Mouse (Mus musculus): ENCODE measurements at regions not wholly inside any gene's neighbourhood (a gene's known extent, or its start where the extent isn't known, plus 50 kb on each side); places are given as distances from the start of the nearest gene placed in this dataset.
"Not testable (repeated sequence)": the region's sequence is repeated elsewhere in the genome, so short reads cannot be mapped to it uniquely, and the experiment has no call there.

DNA sequence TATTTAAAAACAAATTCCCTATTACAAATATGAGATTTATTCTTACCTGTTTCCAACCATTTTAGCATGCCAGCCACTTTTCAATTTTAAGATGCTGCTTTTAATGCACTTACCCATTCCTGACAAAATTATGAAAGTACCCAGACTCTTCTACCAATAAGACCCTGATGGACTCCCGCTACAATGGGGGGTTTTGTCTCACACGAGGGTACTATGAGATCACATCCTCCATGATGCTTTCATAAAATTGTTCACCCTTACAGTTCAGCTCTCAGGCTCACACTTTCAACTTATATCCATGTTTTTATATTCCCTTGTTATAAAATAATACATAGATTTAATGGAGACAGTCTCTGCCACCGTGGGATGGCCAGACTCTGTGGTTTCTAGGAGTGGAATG, 68.1 kb upstream of the Adamts18 start:
- DNase-seq = no peak

DNA sequence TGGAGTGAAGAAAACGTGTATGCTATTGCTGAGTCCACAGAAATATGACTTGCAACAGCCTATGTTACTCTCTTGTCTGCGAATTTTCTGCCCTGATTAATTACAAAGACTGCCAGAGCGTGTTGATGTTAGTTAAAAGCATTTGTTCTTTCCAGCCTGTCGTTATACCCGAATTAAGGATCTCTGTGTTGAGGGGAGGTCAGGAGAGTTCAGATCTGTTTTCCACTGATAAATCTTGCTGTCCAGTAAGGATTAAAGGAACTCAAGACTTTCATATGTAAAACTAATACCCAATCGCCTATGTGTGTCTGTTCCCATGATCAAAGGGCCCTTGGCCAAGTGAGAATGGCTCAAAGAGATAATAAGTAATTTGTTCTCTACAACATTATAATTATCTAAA, 68.7 kb upstream of the Adamts18 start:
- DNase-seq = no peak

DNA sequence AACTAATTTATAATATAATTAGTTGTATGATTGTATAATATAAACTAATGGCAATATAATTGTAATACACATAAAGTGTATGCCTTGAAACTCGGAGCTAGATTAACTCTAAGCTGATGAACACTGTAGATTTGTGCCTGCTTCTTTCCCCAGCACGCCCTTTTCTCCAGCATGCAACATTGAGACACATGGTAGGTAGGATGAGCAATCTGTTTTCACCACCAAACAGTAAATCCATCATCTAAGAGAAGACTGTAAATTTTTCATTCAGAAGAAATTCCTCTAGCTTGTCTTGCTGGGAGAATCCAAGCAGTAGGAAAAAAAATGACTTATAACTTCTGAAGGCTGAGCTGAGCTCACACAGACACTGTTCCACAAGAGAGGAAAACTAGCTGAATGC, 71.8 kb upstream of the Adamts18 start:
- no peak for DNase-seq

DNA sequence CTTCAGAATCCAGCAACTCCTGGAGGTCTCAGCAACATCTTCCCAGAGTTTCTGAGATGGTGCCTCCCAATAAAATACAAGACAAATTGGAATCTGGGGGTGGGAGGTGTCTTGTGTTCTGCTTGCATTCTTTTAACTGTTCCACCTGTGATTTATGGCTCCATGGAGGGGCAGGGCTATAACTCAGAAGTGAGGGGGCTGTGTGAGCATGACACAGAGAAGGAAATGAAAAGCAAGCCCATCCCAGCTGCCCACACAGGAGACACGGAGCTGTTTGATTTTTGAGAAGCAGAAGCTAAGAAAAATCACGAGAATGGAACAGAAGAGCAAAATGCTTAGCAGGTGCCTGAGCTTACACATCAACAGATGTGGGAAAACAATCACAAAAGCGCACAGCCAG, 74.8 kb upstream of the Adamts18 start:
- DNase-seq = no peak

DNA sequence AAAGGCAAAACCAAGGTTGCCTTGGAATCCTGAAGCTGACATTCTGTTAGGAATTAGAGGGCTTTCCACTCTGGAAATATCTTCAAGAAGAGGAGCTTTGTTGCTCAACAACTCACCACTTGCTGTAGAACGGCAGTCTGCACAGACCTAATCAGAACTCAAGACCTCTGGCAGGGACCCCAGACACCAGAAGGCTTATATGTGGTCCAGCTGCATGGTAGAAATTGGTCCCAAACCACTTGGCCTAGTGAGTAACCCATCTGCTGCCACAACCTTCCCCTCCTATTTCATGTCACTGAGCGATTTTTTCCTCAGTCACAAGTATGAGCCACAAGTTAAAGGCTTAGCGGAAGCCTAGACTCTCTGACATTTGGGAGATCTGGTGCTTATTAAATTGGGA, 105.2 kb upstream of the Adamts18 start:
- peak; percentile 60 for DNase-seq

DNA sequence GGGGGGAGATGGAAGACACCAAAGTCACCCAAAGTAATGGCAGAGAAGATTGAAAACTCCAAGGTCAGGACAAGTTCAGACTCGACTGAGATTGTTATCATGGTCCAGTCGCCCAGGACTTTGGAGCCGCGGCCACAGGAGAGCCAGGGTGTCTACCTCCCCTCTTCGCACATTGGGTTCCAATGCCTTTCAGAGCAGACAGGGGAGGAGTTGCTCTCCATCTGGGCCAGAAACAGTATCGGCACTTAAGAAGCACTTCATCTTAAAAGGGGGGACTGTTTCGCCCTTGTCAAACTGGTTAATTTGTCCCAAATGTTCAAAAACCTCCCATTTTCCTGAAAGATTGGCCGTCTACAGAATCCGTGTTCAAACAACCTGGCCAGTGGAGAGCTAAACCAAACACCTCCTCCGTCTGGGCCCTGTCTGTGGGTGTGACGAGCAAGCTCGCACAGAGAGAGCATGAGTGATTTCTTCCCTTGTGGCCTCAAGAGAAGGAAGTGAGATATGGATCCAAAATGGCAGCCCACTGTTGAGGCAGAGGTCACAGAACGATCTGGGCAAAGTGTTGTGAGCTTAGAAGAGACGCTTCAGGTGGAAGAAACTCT, 108.0 kb upstream of the Adamts18 start:
- DNase-seq = no peak

DNA sequence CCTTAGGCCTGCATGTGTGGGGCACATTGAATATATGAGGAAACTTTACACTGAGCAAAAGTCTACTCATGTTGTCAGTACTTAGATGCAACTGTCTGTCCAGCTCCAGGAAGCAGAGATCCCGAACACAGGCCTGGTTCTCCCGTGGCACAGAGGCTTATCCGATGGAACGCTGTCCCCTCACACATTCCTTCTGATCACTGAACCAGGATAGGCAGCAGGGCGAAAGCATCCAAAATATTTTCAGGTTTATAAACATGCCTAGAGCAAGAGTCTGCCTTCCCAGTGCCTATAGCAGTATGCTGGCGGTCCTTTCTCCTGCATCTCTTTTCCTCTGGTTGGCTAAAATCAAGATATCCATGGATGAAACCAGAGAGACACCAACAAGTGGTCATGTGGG, 109.3 kb upstream of the Adamts18 start:
- no peak for DNase-seq

DNA sequence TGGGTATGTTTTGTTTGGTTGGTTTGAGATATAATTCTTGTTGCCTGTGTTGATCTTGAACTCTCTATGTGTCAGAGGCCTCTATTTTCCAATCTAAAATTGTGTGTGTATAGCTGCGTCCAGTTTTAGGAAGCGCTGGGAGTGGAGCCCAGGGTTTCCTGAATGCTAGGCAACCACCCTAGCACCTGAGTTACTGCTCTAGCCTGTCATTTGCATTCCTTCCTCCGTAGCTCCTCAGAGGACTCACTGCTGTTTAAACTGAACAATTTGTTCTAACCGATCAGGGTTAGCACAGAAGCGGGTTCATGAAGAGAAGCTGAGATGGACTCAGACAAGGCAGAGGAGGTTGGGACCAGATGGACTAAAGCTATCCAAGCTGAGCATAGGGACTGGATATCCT, 127.3 kb upstream of the Adamts18 start:
- no peak for DNase-seq

DNA sequence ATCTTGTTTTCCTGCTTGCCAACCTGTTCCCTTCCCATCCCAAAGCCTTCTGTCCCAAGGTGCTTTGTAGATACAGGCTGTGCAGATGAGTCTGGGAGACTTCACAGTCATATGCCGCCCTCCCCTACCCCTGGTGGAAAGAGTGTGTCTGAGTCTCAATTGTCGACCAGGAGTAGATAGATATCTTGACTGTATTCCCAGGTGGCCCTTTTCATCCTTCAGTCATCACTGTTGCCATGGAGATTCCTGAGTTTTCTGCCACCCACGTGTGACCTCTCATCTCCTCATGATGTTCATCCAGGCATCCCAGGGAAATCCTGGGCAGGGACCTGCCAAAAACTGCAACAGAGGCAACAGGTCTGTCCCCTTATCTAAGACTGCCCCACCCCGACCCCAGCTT, 128.1 kb upstream of the Adamts18 start:
- no peak for DNase-seq

DNA sequence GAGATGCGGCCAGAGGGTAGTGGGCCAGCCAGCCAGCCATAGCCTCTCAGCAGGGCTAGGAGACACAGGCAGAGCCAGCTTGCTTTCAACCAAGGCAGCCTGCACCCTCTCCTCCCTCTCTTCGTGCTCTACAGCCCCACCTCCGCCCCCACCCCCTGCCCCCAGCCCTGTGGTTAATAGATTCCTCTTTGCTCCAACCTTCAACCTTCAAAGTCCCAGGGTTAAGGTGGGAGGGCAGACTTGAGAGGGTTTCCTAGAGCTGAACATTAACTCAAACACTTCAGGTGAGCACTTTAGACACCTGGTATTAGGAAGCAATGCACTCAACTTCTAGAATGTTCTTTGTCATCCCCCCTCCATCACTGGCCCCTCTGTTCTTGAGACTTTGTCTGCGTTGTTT, 128.5 kb upstream of the Adamts18 start:
- no peak for DNase-seq

DNA sequence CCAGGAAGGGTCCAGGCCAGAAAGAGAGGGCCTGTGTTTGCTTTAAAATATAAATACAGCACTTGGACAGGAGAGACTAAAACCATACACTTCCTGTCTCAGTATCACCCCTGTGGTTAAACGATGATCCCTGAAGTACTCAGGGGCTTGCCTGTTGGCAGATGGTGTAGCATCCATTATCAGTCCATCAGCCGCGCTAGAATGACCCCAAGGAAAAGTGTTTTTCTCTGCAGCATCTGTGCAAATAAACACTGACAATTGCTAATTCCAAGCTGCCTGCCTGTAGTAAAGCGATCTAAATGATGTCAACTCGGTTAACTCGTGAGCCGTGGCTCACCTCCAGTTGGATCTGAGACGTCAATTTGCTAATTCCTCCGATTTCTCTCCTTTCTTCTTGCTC, 130.4 kb upstream of the Adamts18 start:
- DNase-seq = no peak

DNA sequence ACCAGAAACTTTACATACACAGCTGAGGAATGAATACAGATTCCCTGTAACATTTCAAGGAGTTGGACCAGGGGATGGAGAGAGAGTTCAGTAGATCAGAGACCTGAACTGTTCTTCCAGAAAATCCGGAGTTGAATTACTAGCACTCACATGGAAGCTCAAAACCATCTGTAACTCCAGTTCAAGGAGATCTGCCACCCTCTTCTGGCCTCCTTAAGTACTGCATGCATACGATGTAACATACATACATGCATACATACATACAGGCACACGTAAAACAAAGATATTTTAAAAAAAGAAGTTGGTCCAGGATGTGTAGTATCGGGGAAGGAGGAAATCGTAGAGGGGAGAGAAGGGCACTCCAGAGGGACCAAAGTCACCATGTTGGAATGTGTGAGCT, 131.3 kb upstream of the Adamts18 start:
- no peak for DNase-seq

DNA sequence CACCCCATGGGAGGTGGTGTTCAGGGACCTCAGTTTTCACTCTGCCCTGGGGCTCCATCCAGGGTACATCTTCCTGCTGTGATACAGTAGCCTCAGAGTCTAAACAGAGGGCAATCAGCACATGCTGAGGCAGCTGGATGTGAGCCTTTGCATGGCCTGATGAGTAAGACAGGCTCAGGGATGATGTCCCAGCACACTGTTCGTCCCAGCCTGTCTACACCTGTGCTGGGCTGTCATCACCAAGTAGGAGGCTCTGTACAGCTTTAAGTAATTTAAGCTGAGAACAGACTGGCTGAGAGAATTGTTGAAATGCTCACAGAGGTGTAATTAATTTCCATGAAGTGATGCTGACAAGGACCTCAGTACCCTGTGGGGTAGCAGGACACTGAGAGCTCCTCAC, 132.8 kb upstream of the Adamts18 start:
- DNase-seq = no peak

DNA sequence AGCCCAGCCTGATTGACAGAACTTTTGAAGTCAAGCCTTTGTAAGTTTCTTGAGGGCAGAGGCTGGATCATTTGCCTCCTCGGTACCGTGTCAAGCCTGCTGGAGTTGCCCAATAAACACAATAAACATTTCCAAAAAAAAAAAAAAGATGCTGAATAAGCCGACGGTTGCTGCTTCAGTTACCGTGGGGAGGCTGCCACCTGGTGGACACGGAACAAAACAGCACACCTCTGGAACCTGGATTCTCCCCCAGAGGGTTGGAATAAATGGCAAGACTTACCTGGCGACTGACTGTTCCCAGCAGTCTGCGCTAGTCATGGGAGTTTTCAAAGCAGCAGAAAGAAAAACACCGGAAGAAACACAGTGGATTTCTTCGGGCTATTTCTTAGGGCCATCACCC, 136.3 kb upstream of the Adamts18 start:
- peak; percentile 82 for DNase-seq

DNA sequence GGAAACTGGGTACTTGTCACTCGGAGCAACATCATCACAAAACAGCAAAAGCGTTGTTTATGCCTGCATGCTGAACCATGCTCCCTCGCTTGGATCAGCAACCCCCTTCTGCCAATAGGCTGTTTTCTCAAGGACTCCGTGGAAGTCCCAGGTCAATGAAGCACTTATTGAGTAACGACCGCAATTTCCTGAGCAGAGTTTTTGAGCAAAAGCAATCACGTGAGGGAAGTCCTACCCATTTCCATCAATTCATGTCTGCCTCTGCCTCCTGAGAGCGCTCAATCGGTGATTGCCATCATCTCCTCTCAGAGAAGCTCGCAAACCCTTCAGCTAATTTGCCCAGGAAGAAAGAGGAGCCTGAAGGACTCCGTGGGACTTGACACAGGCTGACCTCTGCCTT, 136.9 kb upstream of the Adamts18 start:
- no peak for DNase-seq

DNA sequence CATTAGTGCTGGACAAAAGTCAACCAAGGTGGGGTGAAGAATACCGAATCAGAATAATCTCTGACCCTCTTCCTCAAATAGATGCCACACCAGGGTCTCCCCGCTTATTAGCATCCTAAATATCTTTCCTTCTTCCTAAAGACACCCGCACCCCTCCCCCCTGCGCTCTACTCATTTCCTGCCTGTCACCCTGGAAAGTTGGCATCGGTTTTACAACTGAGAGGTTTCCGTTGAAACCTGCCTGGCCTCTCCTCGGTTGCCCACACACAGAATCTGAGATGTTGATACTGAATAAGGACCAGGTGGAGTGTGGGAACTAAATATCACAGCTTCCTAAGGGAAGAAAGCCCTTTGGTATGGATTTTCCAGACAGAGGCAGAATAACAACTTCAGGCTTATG, 137.4 kb upstream of the Adamts18 start:
- DNase-seq = peak; percentile 38

DNA sequence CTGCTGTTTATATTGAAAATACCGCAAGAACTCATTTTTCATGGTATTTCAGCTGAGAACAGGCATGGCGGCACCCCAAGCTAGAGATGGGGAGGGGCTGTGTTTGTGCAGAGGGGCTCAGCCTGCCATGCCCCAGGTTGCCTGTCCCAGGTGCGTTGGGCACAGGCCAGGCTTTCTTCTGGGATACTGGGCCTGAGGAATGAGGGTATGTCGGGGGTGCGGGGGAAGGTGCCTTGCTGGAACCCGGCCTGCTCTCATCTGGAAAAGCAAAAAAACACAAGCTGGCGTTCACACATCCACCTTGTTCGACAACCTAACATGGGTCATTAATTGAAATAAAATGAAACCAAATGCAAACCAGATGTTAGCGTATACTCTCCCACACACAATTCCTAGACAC, 142.2 kb upstream of the Adamts18 start:
- no peak for DNase-seq

DNA sequence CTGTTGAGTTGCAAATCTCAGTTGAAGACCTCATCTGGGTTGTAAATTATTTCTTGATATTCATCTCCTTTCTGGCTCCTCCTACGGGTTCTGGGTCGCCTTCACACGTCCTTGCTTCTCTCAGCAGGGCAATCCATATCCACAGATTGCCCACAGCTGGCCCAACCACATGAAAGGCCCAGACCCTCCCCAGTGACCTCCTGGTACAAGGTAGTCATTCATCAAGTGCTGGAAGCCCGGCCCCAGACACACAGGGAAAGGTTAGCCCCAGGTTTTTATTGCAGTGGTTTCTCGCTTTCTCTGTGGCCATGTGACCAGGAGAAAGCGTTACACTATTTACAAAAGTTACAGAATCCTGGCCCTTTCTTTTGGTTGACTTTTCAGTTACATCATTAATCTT, 134.5 kb upstream of the Nudt7 start:
- no peak for DNase-seq

DNA sequence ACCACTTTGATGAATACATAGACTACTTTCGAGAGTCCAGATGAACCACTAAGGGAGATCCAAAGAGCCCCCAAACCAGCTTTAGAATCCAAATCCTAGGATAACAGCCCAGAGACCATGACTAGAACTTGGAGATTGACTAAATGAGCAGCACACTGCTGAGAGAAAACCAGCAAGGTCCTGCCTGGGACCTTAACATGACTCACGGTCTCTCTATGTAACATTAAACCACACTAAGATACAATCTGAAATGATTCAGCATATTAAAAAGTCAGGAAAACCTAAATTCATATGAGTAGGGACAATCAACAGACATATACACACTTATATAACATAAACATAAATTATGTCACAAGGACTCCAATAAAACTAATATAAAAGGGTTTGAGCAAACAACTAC, 131.7 kb upstream of the Nudt7 start:
- no peak for DNase-seq

DNA sequence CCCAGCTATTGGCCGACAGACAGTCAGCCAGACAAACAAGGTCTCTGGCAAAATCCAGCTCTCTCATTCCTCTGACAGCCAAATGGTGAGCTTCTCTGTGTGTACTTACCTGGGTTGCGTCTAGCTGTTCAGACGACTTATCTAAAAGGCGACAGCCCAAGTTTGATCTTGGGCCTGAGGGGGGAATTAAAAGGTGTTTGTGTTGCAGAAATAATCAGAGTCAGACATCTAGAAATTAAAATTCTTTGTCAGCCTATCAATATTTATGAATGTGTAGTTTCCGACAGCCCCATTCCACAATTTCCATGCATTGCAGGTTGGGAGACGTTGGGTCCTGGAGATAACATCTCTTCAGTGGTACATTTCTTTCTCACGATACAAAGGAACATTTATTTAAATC, 128.9 kb upstream of the Nudt7 start:
- no peak for DNase-seq

DNA sequence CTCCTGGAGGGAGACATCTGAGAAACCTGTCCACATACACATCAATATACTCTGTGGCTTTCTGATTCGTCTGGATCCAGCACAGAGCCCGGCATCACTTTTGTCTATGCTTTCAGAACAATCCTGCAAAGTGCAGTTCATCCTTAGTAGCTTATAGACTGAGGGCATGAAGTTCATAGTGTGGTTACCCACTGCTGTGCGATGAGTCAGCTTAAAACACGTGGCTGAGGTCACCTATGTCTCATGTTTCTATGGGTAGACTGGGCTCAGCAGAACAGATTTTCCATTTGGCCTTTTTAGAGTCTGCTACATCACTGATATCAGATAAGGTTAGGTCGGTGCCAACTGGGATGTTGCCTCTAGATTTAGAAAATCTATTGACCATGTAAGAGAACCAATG, 126.8 kb upstream of the Nudt7 start:
- no peak for DNase-seq

DNA sequence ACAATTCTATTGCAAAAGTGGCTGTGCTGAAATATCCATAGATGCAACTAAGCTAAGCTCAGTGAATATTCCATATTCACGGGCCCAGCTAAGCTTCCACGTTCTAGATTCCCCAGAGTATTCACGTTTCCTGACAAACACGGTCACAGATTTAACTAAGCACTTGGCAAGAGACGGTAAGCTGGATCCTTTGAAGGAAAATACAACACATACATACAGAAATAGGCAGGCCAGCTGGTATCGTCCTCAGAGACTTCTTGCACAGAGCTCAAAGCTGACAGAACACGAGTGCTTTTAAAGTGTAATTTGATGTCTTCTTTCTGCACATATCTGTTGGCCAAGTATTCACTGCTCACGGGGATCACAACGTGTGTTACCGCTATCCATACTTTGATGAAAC, 126.3 kb upstream of the Nudt7 start:
- no peak for DNase-seq

DNA sequence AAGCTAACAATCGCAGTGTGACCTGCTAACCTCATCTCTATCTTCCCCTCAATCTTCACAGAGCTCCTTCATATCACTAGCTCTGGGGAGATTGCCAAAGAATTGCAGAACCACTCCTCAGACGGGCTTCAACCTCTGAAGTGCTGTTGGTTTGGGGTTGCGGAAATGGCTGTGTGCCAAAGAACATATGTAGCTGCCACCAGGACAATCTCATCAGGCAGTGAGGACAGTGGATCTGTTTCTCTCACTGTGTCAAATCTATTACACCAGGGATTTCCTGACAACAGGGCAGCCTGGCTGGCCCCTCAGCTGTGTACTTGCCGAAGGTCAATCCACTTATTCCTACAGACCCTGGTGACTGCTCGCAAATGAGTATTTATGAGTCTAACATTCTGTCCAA, 115.0 kb upstream of the Nudt7 start:
- DNase-seq = peak; percentile 70

DNA sequence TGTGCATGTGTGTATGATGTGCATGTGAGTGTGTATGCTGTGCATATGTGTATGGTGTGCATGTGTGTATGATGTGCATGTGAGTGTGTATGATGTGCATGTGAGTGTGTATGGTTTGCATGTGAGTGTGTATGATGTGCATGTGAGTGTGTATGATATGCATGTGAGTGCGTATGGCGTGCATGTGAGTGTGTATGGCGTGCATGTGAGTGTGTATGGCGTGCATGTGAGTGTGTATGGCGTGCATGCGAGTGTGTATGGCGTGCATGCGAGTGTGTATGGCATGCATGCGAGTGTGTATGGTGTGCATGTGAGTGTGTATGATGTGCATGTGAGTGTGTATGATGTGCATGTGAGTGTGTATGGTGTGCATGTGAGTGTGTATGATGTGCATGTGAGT, 103.2 kb upstream of the Nudt7 start:
- DNase-seq = not testable (repeated sequence)

DNA sequence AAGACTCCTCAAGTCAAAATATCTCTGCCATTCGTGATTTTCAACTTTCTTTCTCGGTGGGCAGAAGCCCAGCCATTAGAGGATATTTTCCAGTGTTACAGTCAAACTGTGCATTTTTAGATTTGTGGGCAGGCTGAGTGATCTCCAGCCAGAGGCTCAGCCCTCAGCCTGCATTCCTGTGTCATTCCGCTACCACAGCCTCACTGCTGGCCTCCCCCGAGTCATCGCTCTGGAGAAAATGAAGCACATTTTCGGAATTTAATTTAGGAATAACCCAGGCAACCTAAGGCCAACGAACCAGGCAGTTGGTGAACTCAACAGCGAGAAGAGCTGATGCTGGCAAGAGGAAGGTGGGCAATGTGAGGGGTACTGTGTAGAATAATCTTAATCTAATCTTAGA, 80.9 kb upstream of the Nudt7 start:
- peak; percentile 7 for DNase-seq

DNA sequence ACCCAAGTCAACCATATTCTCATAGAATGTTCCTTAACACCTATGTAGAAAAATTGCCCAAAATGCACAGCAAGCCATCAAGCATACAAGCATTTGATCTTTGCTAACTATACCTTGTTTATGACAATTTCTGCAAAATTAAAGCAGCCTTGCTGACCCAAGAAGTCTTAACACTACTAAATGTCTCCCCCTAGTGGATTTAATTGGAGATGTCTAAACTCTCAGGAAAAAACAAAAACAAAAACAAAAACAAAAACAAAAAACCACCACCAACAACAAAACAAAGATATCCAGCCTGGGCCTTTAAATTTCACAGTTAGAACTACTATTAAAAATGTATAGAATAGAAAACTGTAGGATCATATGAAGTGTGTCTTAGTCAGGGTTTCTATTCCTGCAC, 69.8 kb upstream of the Nudt7 start:
- no peak for DNase-seq

Measured in kidney, postnatal 10 days (tissue).